Comparison of ENCODE assay signal across 14 mouse cellular contexts in genomic region chr15:82044166-82044784, GRCm38 (mm10). TPM values are rescaled to one million over a fixed set of nuclear protein-coding genes. Genes with fewer than 3 reads are reported as not detected.
A peak's percentile ranks its signal among the peaks of the same experiment; 100 is the strongest.
DNase-seq lines count a peak whose midpoint lies in the region; ATAC-seq and TF ChIP-seq lines count a peak whose summit lies in the region.
"Had no signal": no experiment of that assay in that cellular context is flagged by ENCODE, and none has a peak within 500 bp of the region (broad histone marks: within the 10 kb centered on the region; RNA-seq: fewer than 3 reads in every experiment).

No protein-coding gene starts in this region.

- no peak overlapping the region for H3K9ac ChIP-seq in embryonic facial prominence, embryonic 11.5 days (replicated peaks; ENCODE audit: low read length)
- no peak overlapping the region for H3K9ac ChIP-seq in lung, postnatal 0 days (replicated peaks; ENCODE audit: low read depth)
- H3K9ac ChIP-seq: embryonic facial prominence, embryonic 13.5 days; hindbrain, embryonic 15.5 days had no signal

- TF ChIP-seq CTCF in lung, postnatal 0 days (IDR thresholded peaks at IDR 0.05) = peak; percentile 63

- peaks cover 3% of the 10 kb centered on the region for H3K4me1 ChIP-seq in embryonic facial prominence, embryonic 11.5 days (ENCODE audit: control insufficient read depth, insufficient read depth, low read length)
- peaks cover 14% of the 10 kb centered on the region for H3K4me1 ChIP-seq in embryonic facial prominence, embryonic 10.5 days
- peaks cover 9% of the 10 kb centered on the region; the same call in 1 of the 2 replicates for H3K4me1 ChIP-seq in lung, postnatal 0 days (ENCODE audit: insufficient read depth, low read depth, low read length)

- ATAC-seq in embryonic facial prominence, embryonic 11.5 days (replicated peaks; ENCODE audit: insufficient number of reproducible peaks, low FRiP score, low TSS enrichment, low read depth) = no peak
- no peak for ATAC-seq in lung, postnatal 0 days
- peak; percentile 41; the same call in 1 of the 2 replicates for ATAC-seq in megakaryocyte-erythroid progenitor cell, adult 5-6 weeks (replicated peaks; ENCODE audit: low FRiP score, low TSS enrichment, poor library complexity, severe bottlenecking)

- peaks cover 8% of the 10 kb centered on the region for H3K36me3 ChIP-seq in embryonic facial prominence, embryonic 11.5 days (replicated peaks; ENCODE audit: control insufficient read depth, insufficient read depth, low read depth, low read length)
- peaks cover 46% of the 10 kb centered on the region for H3K36me3 ChIP-seq in embryonic facial prominence, embryonic 10.5 days (replicated peaks)
- peaks cover 9% of the 10 kb centered on the region; the same call in 1 of the 2 replicates for H3K36me3 ChIP-seq in lung, postnatal 0 days (ENCODE audit: insufficient read depth, low read length)

- H3K4me2 ChIP-seq in embryonic facial prominence, embryonic 11.5 days (ENCODE audit: low read depth, low read length) = no peak overlapping the region
- no peak overlapping the region for H3K4me2 ChIP-seq in lung, postnatal 0 days (replicated peaks; ENCODE audit: low read depth, low read length)
- H3K4me2 ChIP-seq: embryonic facial prominence, embryonic 13.5 days; hindbrain, embryonic 15.5 days had no signal

- no peaks in the 10 kb centered on the region for H3K27me3 ChIP-seq in embryonic facial prominence, embryonic 11.5 days (ENCODE audit: control insufficient read depth, insufficient read depth, low read length)
- H3K27me3 ChIP-seq in embryonic facial prominence, embryonic 10.5 days (replicated peaks; ENCODE audit: low read depth, poor library complexity, severe bottlenecking) = no peaks in the 10 kb centered on the region
- H3K27me3 ChIP-seq in lung, postnatal 0 days (replicated peaks; ENCODE audit: insufficient read depth, low read length) = no peaks in the 10 kb centered on the region
- H3K27me3 ChIP-seq: embryonic facial prominence, embryonic 13.5 days; hindbrain, embryonic 15.5 days had no signal

- no peak overlapping the region for H3K4me3 ChIP-seq in embryonic facial prominence, embryonic 11.5 days (ENCODE audit: low read depth, low read length)
- no peak overlapping the region for H3K4me3 ChIP-seq in embryonic facial prominence, embryonic 10.5 days
- H3K4me3 ChIP-seq in lung, postnatal 0 days (ENCODE audit: low read depth, low read length) = no peak overlapping the region
- H3K4me3 ChIP-seq: embryonic facial prominence, embryonic 13.5 days; hindbrain, embryonic 15.5 days had no signal

- no peak overlapping the region for H3K27ac ChIP-seq in embryonic facial prominence, embryonic 11.5 days (replicated peaks; ENCODE audit: low read depth, low read length)
- H3K27ac ChIP-seq in embryonic facial prominence, embryonic 10.5 days (replicated peaks) = no peak overlapping the region
- no peak overlapping the region for H3K27ac ChIP-seq in lung, postnatal 0 days (ENCODE audit: low read length)
- H3K27ac ChIP-seq: embryonic facial prominence, embryonic 13.5 days; hindbrain, embryonic 15.5 days had no signal

- 95% methylated on average over 7 of the region's 7 CpGs for WGBS in embryonic facial prominence, embryonic 11.5 days
- WGBS in embryonic facial prominence, embryonic 10.5 days = 97% methylated on average over 7 of the region's 7 CpGs
- WGBS in lung, postnatal 0 days = 96% methylated on average over 7 of the region's 7 CpGs

- DNase-seq in embryonic facial prominence, embryonic 11.5 days (ENCODE audit: low spot score) = peak; percentile 25
- no peak for DNase-seq in embryonic facial prominence, embryonic 10.5 days (ENCODE audit: low spot score)
- DNase-seq in lung, postnatal 0 days (ENCODE audit: low spot score) = peak; percentile 62
- DNase-seq in lung, postnatal 4 days = no peak
- DNase-seq in MEL-GATA-1-ER (ENCODE audit: extremely low read depth, low read depth) = peak; percentile 43
- no peak for DNase-seq in ovary, postnatal 10 days (ENCODE audit: low spot score)
- no peak for DNase-seq in cerebellum, adult 11-12 months

- H3K9me3 ChIP-seq in embryonic facial prominence, embryonic 11.5 days (replicated peaks; ENCODE audit: control insufficient read depth, low read length) = no peaks in the 10 kb centered on the region
- H3K9me3 ChIP-seq in embryonic facial prominence, embryonic 10.5 days = no peaks in the 10 kb centered on the region
- H3K9me3 ChIP-seq in lung, postnatal 0 days (ENCODE audit: low read length) = no peaks in the 10 kb centered on the region
- H3K9me3 ChIP-seq: embryonic facial prominence, embryonic 13.5 days; hindbrain, embryonic 15.5 days had no signal

- TF ChIP-seq EP300 in lung, postnatal 0 days (IDR thresholded peaks at IDR 0.05) = no peak

RNA-seq across cellular contexts. Expression of gene Snu13, which starts 3.1 kb away (rescaled TPM):
- polyA plus RNA-seq in embryonic facial prominence, embryonic 11.5 days (2014; fragmentation: Nextera tagmentation; extraction: Ambion mirVana) = 342 and 357 TPM in 2 replicates
- 389 and 393 TPM in 2 replicates for polyA plus RNA-seq in embryonic facial prominence, embryonic 10.5 days (2016; fragmentation: Nextera tagmentation; extraction: Ambion mirVana)
- 131 and 139 TPM in 2 replicates for polyA plus RNA-seq in lung, postnatal 0 days (2015; fragmentation: Nextera tagmentation; extraction: Ambion mirVana)
- total RNA-seq in megakaryocyte-erythroid progenitor cell, adult 5-6 weeks (2014; fragmentation: Nextera tagmentation) = 295 and 336 TPM in 2 replicates
- 286 and 307 TPM in 2 replicates for total RNA-seq in megakaryocyte-erythroid progenitor cell, adult 5-6 weeks (2017)

RNA-seq across cellular contexts. Expression of gene Desi1, which starts 10.6 kb away (rescaled TPM):
- polyA plus RNA-seq in embryonic facial prominence, embryonic 11.5 days (2014; fragmentation: Nextera tagmentation; extraction: Ambion mirVana) = 26.9 and 31.6 TPM in 2 replicates
- polyA plus RNA-seq in embryonic facial prominence, embryonic 10.5 days (2016; fragmentation: Nextera tagmentation; extraction: Ambion mirVana) = 35.7 and 38.8 TPM in 2 replicates
- 14.5 and 17.1 TPM in 2 replicates for polyA plus RNA-seq in lung, postnatal 0 days (2015; fragmentation: Nextera tagmentation; extraction: Ambion mirVana)
- total RNA-seq in megakaryocyte-erythroid progenitor cell, adult 5-6 weeks (2014; fragmentation: Nextera tagmentation) = 48.8 and 51.6 TPM in 2 replicates
- total RNA-seq in megakaryocyte-erythroid progenitor cell, adult 5-6 weeks (2017) = 8.0 and 22.3 TPM in 2 replicates

RNA-seq across cellular contexts. Expression of gene 4930407I10Rik, which starts 14.7 kb away (rescaled TPM):
- 0.06 TPM in 1 of 2 replicates, not detected in the other for polyA plus RNA-seq in embryonic facial prominence, embryonic 11.5 days (2014; fragmentation: Nextera tagmentation; extraction: Ambion mirVana)
- polyA plus RNA-seq in embryonic facial prominence, embryonic 10.5 days (2016; fragmentation: Nextera tagmentation; extraction: Ambion mirVana) = not detected in 2 replicates
- polyA plus RNA-seq in lung, postnatal 0 days (2015; fragmentation: Nextera tagmentation; extraction: Ambion mirVana) = not detected in 2 replicates
- not detected in 2 replicates for total RNA-seq in megakaryocyte-erythroid progenitor cell, adult 5-6 weeks (2014; fragmentation: Nextera tagmentation)
- total RNA-seq in megakaryocyte-erythroid progenitor cell, adult 5-6 weeks (2017) = not detected in 2 replicates
- total RNA-seq: ES-E14; layer of hippocampus, postnatal 14 days; neutrophil, adult 5-6 weeks had no signal
- polyA plus RNA-seq: hindbrain, embryonic 15.5 days; lung, embryonic 16.5 days had no signal

RNA-seq across cellular contexts. Expression of gene Mei1, which starts 25.5 kb away (rescaled TPM):
- not detected in 2 replicates for polyA plus RNA-seq in embryonic facial prominence, embryonic 11.5 days (2014; fragmentation: Nextera tagmentation; extraction: Ambion mirVana)
- 0.14 TPM in 1 of 2 replicates, not detected in the other for polyA plus RNA-seq in embryonic facial prominence, embryonic 10.5 days (2016; fragmentation: Nextera tagmentation; extraction: Ambion mirVana)
- polyA plus RNA-seq in lung, postnatal 0 days (2015; fragmentation: Nextera tagmentation; extraction: Ambion mirVana) = not detected in 2 replicates
- not detected in 2 replicates for total RNA-seq in megakaryocyte-erythroid progenitor cell, adult 5-6 weeks (2014; fragmentation: Nextera tagmentation)
- not detected in 2 replicates for total RNA-seq in megakaryocyte-erythroid progenitor cell, adult 5-6 weeks (2017)
- total RNA-seq: neutrophil, adult 5-6 weeks had no signal
- polyA plus RNA-seq: embryonic facial prominence, embryonic 13.5 days; lung, embryonic 16.5 days had no signal

RNA-seq across cellular contexts. Expression of gene Xrcc6, which starts 56.6 kb away (rescaled TPM):
- polyA plus RNA-seq in embryonic facial prominence, embryonic 11.5 days (2014; fragmentation: Nextera tagmentation; extraction: Ambion mirVana) = 91.5 and 94.4 TPM in 2 replicates
- 100 and 104 TPM in 2 replicates for polyA plus RNA-seq in embryonic facial prominence, embryonic 10.5 days (2016; fragmentation: Nextera tagmentation; extraction: Ambion mirVana)
- polyA plus RNA-seq in lung, postnatal 0 days (2015; fragmentation: Nextera tagmentation; extraction: Ambion mirVana) = 19.6 and 24.6 TPM in 2 replicates
- 120 and 143 TPM in 2 replicates for total RNA-seq in megakaryocyte-erythroid progenitor cell, adult 5-6 weeks (2014; fragmentation: Nextera tagmentation)
- total RNA-seq in megakaryocyte-erythroid progenitor cell, adult 5-6 weeks (2017) = 379 and 524 TPM in 2 replicates

Comparison
In these comparisons a context has a peak if more than half of its experiments do, and no peak if none do; other contexts are left out.
1. DNase-seq: peak in embryonic facial prominence, embryonic 11.5 days (single experiment), lung, postnatal 0 days (single experiment) and MEL-GATA-1-ER (single experiment); none in embryonic facial prominence, embryonic 10.5 days (single experiment), lung, postnatal 4 days (0 of 2), ovary, postnatal 10 days (single experiment) and cerebellum, adult 11-12 months (single experiment).